Mouse (Mus musculus) neural tube, embryonic 15.5 days (tissue): ENCODE data around the gene Fgd5. TPM values are rescaled to one million over a fixed set of nuclear protein-coding genes. Genes with fewer than 3 reads are reported as not detected.
"Not testable (repeated sequence)": the region's sequence is repeated elsewhere in the genome, so short reads cannot be mapped to it uniquely, and the experiment has no call there.

Source experiments
- ATAC-seq: fragments of 200-750 bp; cut with Nextera tagmentation; 2 replicates; pipeline ENCODE4 v1.8.0; 2017; ENCODE audit warnings: mild to moderate bottlenecking, moderate TSS enrichment, moderate library complexity; ENCODE audit not compliant: low FRiP score
- H3K27ac ChIP-seq: fragments of 300-500 bp; sonication (generic); replicated peaks from 2 replicates; pipeline ENCODE4 v1.5.1; 2015; ENCODE audit warnings: mild to moderate bottlenecking, inconsistent platforms
- H3K27me3 ChIP-seq: fragments of 300-500 bp; sonication (generic); replicated peaks from 2 replicates; pipeline ENCODE4 v1.6.1; 2015; ENCODE audit warnings: inconsistent platforms
- H3K36me3 ChIP-seq: fragments of 300-500 bp; sonication (generic); 2 replicates; pipeline ENCODE4 v1.6.1; 2015; ENCODE audit warnings: inconsistent platforms
- H3K4me1 ChIP-seq: fragments of 300-500 bp; sonication (generic); 2 replicates; pipeline ENCODE4 v1.6.1; 2015; ENCODE audit warnings: inconsistent platforms
- H3K4me2 ChIP-seq: fragments of 300-500 bp; sonication (generic); 2 replicates; pipeline ENCODE4 v1.6.1; 2015; ENCODE audit warnings: inconsistent platforms, mild to moderate bottlenecking, moderate library complexity
- H3K4me3 ChIP-seq: fragments of 300-500 bp; sonication (generic); replicated peaks from 2 replicates; pipeline ENCODE4 v1.5.1; 2015; ENCODE audit warnings: mild to moderate bottlenecking, inconsistent platforms
- H3K9ac ChIP-seq: fragments of 300-500 bp; sonication (generic); replicated peaks from 2 replicates; pipeline ENCODE4 v1.6.1; 2015; ENCODE audit warnings: mild to moderate bottlenecking, inconsistent platforms
- H3K9me3 ChIP-seq: fragments of 300-500 bp; sonication (generic); replicated peaks from 2 replicates; pipeline ENCODE4 v1.6.1; 2016; ENCODE audit warnings: inconsistent platforms
- WGBS: fragments of 180-500 bp; shearing (Covaris S2); methylation state at CpG from one replicate; pipeline ENCODE4 v1.1.7; 2015; ENCODE audit warnings: mixed read lengths; 5-methylcytosine and 5-hydroxymethylcytosine counted together
- polyA plus RNA-seq: library from polyadenylated mRNA; unstranded; fragments of >200 nt; fragmentation: Nextera tagmentation; extraction: Ambion mirVana; gene quantifications from 2 replicates; pipeline ENCODE4 v1.2.1, GENCODE M21; 2015

Gene Fgd5
- polyA plus RNA-seq, 1 experiment from 2014 or later = 17.6 TPM

DNA sequence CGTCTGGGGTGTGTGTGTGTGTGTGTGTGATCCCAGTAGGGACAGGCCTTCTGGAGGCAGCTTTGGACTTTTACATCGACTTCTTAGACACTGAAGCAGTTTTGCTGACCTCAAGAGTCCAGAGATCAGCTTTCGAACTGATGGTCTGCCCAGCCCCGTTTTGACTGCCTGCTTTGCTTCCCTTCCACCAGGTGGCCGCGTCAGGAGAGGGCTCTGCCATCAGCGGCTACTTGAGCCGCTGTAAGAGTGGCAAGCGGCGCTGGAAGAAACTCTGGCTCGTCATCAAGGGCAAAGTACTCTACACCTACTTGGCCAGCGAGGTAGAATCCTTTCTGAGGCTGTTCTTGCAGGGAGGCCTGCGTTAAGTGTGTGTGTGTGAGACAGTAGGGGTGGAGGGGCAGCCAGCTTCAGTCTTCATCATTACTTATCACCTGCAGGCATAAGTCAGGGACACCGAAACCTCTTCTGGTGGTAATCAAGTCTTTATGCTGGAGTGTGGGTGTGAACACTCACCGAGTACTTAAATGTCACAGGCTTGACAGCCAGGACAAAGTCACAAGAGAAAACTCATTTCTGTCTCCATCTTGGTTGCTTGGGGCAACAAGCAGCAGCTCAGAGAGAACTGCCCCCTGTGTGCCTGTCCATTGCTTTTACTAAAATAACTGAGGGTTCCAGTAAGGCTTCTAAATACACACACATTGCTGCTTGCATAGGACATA is 92.6 kb downstream of the Fgd5 start:
- H3K9ac ChIP-seq = no peak overlapping the region
- ATAC-seq = no peak

DNA sequence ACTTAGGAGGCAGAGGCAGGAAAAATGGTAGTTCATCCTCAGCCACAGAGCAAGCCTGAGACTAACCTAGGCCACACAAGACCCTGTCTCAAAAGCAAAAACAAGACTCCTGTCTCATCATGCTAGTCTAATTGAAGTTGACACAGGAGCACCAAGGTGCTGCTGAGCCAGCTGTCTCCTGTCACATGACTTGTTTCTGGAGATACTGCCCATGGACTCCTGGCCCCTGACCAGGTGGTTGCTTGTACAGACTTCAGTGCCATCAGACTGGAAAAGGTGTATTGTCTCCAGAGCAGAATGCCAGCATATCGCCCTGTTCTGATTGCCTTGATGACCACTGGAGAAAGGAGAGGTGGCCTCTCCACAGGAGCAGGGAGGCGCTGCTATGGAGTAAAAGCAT is 102.1 kb downstream of the Fgd5 start:
- no peak for ATAC-seq

More for the DNA sequence above, 92.6 kb downstream of the Fgd5 start:
- 52% methylated on average over 15 of the region's 15 CpGs for WGBS
- Histone ChIP-seq H3K36me3 (0 out of 2 replicates have a peak, but pooled peaks cover 5% of the 10 kb centered on the region), H3K4me2 (no peak overlapping the region), H3K27ac (no peak overlapping the region), H3K9me3 (no peaks in the 10 kb centered on the region), H3K4me3 (no peak overlapping the region), H3K4me1 (no peaks in the 10 kb centered on the region), H3K27me3 (no peaks in the 10 kb centered on the region; the same call in 1 of the 2 replicates)

DNA sequence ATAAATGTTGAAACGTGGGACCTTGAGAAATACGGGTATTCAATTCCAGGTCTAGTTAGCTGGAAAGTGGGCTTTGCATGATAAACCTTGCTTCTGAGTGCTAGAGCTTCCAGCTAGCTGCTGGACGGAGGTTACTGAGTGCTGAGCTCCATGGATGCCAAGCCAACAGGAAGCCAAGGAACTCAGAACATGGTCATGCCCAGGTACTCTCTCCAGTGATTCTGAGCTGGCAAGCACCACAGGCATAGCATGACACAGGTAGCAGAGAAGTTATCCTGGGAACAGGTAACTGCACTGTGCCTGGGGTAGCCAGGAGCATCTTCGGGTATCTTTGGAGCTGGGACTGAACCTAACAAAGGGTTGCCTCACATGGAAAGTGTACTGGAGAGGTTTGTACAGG is 104.1 kb downstream of the Fgd5 start:
- no peak for ATAC-seq
- Histone ChIP-seq H3K27ac (no peak overlapping the region), H3K27me3 (no peaks in the 10 kb centered on the region), H3K36me3 (no peaks in the 10 kb centered on the region), H3K9me3 (no peaks in the 10 kb centered on the region), H3K4me1 (no peaks in the 10 kb centered on the region), H3K4me3 (no peak overlapping the region), H3K9ac (no peak overlapping the region), H3K4me2 (no peak overlapping the region)
- 88% methylated on average over 4 of the region's 4 CpGs for WGBS

More for the DNA sequence above, 102.1 kb downstream of the Fgd5 start:
- Histone ChIP-seq H3K9me3 (no peaks in the 10 kb centered on the region), H3K36me3 (no peaks in the 10 kb centered on the region), H3K27me3 (no peaks in the 10 kb centered on the region), H3K4me1 (no peaks in the 10 kb centered on the region), H3K4me3 (no peak overlapping the region), H3K27ac (no peak overlapping the region), H3K9ac (no peak overlapping the region), H3K4me2 (no peak overlapping the region)
- 93% methylated on average over 2 of the region's 2 CpGs for WGBS

DNA sequence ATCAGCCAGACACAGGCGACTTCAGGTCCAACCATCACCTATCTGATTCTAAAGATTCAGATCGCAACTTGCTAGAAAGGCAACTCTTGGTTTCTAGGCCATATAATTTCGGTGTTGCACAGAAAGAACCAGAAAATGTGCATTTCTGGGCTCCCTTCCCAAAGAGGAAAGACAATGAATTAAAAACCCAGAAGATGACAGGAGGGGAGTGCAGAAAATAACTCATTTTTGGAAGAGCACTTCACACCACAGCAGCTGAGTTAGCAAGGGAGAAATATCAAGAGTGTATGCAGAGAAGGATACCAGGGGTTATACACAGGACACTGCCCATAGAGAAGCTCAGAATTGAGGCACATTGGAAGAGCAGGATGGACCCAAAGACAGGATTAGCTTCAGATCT is 106.3 kb downstream of the Fgd5 start:
- no peak overlapping the region for H3K4me3 ChIP-seq

DNA sequence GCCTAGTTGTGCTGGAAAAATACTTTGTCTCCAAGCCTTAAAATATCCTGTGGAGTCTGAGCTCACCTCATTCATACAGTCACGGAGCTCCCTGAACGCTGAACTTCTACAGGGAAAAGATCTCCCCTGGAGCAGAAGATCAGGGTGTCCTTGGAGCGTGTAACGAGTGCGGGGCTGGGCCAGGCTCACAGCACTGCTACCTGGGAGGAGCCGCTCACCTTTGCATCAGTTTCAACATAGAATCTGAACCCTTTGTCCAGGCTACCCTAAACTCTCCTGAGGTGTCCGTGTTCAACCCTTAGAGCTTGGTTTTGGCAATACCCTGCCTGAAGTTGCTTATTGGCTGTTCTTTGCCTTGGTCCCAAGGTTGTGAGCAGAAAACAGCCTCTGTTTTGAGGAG is 110.5 kb downstream of the Fgd5 start:
- not testable (repeated sequence) for H3K27me3 ChIP-seq, H3K9me3 ChIP-seq, H3K27ac ChIP-seq, H3K9ac ChIP-seq, H3K4me3 ChIP-seq, H3K4me2 ChIP-seq, H3K36me3 ChIP-seq, ATAC-seq
- H3K4me1 ChIP-seq = peaks cover 23% of the 10 kb centered on the region
- WGBS = 91% methylated on average over 7 of the region's 7 CpGs

More for the DNA sequence above, 106.3 kb downstream of the Fgd5 start:
- 90% methylated on average over 3 of the region's 3 CpGs for WGBS
- H3K4me2 ChIP-seq = no peak overlapping the region
- H3K9me3 ChIP-seq = no peaks in the 10 kb centered on the region
- no peak for ATAC-seq
- peaks cover 1% of the 10 kb centered on the region for H3K4me1 ChIP-seq
- no peaks in the 10 kb centered on the region for H3K36me3 ChIP-seq
- no peak overlapping the region for H3K9ac ChIP-seq
- H3K27ac ChIP-seq = no peak overlapping the region
- H3K27me3 ChIP-seq = no peaks in the 10 kb centered on the region

DNA sequence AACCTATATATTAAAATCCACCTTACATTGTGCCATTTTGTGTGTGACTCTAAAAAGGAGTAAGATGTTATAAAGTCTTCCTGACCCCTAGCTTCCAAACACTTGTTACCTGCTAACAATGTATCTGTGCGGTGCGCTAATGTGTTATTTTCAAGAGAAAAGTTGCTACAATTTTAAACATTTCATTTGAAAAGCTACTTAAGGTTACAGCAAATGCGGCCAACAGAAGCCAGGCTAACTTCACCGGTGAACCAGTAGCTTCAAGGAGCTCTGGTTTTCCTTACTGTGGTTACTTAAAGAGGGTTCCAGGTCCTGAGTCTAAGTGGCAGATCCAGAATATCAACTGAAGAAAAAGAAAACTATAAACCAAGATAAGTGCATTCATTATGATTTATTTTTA is 111.3 kb downstream of the Fgd5 start:
- Histone ChIP-seq H3K27me3 (no peaks in the 10 kb centered on the region), H3K4me3 (no peak overlapping the region), H3K36me3 (no peaks in the 10 kb centered on the region), H3K27ac (no peak overlapping the region), H3K9ac (no peak overlapping the region), H3K4me2 (peak overlapping the region; percentile 71), H3K9me3 (no peaks in the 10 kb centered on the region), H3K4me1 (peaks cover 32% of the 10 kb centered on the region)
- WGBS = 94% methylated on average over 4 of the region's 4 CpGs
- ATAC-seq = no peak

DNA sequence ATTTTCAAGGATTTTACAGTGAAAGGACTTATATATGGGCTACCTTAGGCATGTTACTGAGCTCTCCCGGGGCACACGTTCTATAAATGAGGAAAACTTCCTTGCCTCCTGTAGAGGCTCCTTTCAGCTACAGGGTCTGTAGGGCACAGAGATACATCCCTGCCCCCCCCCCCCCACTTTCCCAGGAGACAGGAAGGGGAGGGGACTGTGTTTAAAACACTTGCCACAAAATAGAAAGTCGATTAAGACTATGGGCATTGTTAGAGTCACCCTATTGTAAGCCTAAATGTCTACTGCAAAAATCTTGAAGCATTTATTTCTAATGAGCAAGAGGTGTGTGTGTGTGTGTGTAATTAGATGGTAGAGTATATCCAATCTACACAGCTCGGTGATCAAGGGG is 111.8 kb downstream of the Fgd5 start:
- WGBS = 0% methylated on average over 4 of the region's 4 CpGs
- Histone ChIP-seq H3K27me3 (no peaks in the 10 kb centered on the region), H3K4me3 (peak overlapping the region; percentile 88), H3K36me3 (no peaks in the 10 kb centered on the region), H3K9me3 (no peaks in the 10 kb centered on the region), H3K4me2 (peak overlapping the region; percentile 71), H3K9ac (peak overlapping the region; percentile 94), H3K27ac (peak overlapping the region; percentile 99), H3K4me1 (peaks cover 36% of the 10 kb centered on the region)
- no peak for ATAC-seq

DNA sequence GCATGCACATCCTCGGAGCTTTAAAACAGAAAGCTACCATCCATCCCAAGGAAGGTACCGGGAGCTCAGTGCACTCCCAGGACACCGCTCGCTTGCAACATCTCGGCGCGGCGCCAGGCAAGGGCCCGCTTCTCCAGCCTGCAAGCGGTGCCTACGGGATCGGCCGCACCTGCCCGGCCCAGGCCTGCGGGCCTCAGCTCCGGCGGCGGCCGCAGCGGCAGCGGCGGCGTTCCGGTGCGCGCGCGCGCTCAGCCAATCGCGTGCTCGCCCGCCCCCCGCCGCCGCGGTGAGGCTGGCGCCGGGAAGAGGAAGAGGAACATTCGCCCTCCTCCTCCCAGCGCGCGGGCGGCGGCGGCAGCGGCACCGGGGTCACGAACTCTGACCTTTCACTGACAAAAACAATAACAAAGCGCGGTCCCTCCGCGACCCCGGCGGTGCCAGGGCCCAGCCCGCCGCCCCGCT is 112.5 kb downstream of the Fgd5 start, which contains the start of gene Nr2c2:
Nr2c2 (plus strand) TSS at position 261 of the 462 bp plus-strand sequence.
- ATAC-seq = peak; percentile 82
- peak within 1 kb of the TSS; percentile 99 for H3K27ac ChIP-seq
- no peaks in the 10 kb centered on the region for H3K9me3 ChIP-seq
- WGBS = 0% methylated on average over 23 of the region's 58 CpGs
- H3K4me1 ChIP-seq = peaks cover 36% of the 10 kb centered on the region
- no peaks in the 10 kb centered on the region for H3K36me3 ChIP-seq
- peak within 1 kb of the TSS; percentile 94 for H3K9ac ChIP-seq
- peak within 1 kb of the TSS; percentile 71 for H3K4me2 ChIP-seq
- peak within 1 kb of the TSS; percentile 88 for H3K4me3 ChIP-seq
- no peaks in the 10 kb centered on the region for H3K27me3 ChIP-seq

DNA sequence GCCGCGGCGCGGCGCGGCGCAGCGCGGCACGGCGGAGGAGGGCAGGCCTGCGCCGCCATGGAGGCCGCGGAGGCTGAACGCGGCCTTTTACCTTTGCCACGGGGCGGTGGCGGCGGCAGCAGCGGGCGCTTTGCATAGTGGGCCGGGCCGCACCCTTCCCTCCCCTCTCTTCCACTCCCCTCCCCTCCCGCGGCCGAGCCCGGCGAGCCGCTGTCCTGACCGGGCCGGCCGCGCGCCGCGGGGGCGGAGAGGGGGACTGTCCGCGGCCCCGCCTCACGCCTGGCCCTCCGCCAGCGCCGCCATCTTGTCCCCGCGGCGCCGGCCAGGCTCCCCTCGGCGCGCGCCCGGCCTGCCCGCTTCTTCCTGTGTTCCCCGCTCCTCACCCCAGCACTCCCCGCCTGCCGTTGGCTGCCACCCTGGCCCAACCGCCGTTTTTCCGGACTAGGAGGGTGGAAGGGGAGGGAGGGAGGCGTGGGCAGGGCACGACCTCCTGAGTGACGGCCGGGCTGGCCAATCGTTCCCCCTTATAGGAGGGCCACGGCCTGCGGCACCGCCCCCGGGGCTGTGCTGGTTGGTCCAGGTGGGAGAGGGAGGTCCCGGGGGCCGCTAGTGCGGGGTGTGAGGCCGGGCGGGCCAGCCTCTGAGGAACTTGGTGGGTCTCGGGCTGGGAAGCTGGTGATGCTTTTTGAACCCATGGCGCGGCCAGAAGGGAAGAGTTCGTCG is 113.2 kb downstream of the Fgd5 start:
- H3K4me3 ChIP-seq = peak overlapping the region; percentile 88
- H3K4me2 ChIP-seq = peak overlapping the region; percentile 71
- WGBS = 0% methylated on average over 46 of the region's 81 CpGs
- peak overlapping the region; percentile 99 for H3K27ac ChIP-seq
- H3K9ac ChIP-seq = peak overlapping the region; percentile 94
- H3K9me3 ChIP-seq = no peaks in the 10 kb centered on the region
- ATAC-seq = peak; percentile 97
- H3K36me3 ChIP-seq = no peaks in the 10 kb centered on the region
- no peaks in the 10 kb centered on the region for H3K27me3 ChIP-seq
- peaks cover 36% of the 10 kb centered on the region for H3K4me1 ChIP-seq

DNA sequence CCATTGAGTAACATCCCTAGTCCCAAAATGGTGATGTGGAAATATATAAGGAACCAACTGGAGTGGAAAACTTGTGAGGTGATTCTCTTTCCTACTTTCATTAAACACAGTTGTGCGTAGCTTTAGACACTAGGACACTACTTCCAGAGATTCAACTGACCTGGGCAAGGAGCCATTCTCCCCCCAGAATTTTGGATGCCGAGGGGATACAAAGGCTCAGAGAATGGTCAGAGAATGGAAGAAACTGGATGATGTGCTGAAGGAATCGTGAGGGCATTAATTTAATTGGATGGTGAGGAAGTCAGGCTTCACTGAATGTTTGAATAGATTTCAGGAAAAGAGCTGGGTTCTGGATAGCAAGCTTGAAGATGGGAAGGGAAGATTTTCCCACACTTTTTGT is 114.1 kb downstream of the Fgd5 start:
- H3K36me3 ChIP-seq = no peaks in the 10 kb centered on the region
- ATAC-seq = no peak
- peak overlapping the region; percentile 94 for H3K9ac ChIP-seq
- H3K4me3 ChIP-seq = peak overlapping the region; percentile 88
- H3K9me3 ChIP-seq = no peaks in the 10 kb centered on the region
- H3K4me2 ChIP-seq = peak overlapping the region; percentile 71
- peak overlapping the region; percentile 99 for H3K27ac ChIP-seq
- 14% methylated on average over 3 of the region's 3 CpGs for WGBS
- H3K4me1 ChIP-seq = peaks cover 36% of the 10 kb centered on the region
- H3K27me3 ChIP-seq = no peaks in the 10 kb centered on the region

DNA sequence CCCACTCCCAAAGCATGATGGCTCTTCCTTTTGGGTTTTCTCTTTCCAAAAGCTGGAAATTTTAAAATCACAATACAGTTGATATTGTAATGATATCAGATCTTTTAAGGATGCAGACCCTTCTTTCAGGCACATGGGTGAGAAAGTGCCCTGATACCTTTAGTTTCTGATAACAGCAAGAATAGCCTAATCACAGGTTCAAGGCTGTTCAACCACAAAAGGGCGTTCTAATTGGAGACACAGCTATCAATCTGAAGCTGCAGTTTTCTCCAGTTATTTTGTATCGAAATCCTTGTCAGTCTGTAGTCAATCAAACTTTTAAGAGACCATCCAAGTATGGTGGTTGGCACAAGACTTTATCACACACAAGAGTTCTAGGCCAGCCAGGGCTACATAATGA is 115.2 kb downstream of the Fgd5 start:
- H3K4me2 ChIP-seq = 0 out of 2 replicates have a peak overlapping the region, but pooled peaks have one; percentile 71
- no peak overlapping the region for H3K9ac ChIP-seq
- H3K9me3 ChIP-seq = no peaks in the 10 kb centered on the region
- H3K36me3 ChIP-seq = no peaks in the 10 kb centered on the region
- H3K4me1 ChIP-seq = peaks cover 36% of the 10 kb centered on the region
- 92% methylated on average over 2 of the region's 2 CpGs for WGBS
- no peaks in the 10 kb centered on the region for H3K27me3 ChIP-seq
- ATAC-seq = no peak
- H3K4me3 ChIP-seq = no peak overlapping the region
- H3K27ac ChIP-seq = no peak overlapping the region
